Mouse (Mus musculus) layer of hippocampus, adult 8-10 months (tissue): Measurements from ENCODE around the gene Med26. TPM values are rescaled to one million over a fixed set of nuclear protein-coding genes. Genes with fewer than 3 reads are reported as not detected.

Source experiments
- DNase-seq, 2 experiments: peaks; one replicate each; pipeline ENCODE4 v3.0.0; 2022; ENCODE audit warnings: low spot score in 2 of 2
- microRNA-seq, 2 experiments: library from miRNA; unstranded; fragments of <30 nt; microRNA quantifications; one replicate each; pipeline ENCODE4 v1.2.0; 2022
- total RNA-seq, 4 experiments: library from RNA; stranded (reverse); gene quantifications; 2 replicates each; pipeline ENCODE4 v1.2.4; 2022

The Med26 gene
- total RNA-seq, 4 experiments from 2014 or later = 7.1 to 11.1 (median 9.2) TPM

- peak in 1 of 2 experiments; percentile 46 for DNase-seq
Measured at GRCm38 (mm10) chr8:72491680-72492621, 56.1 kb downstream of the Med26 start, which contains the start of gene Slc35e1. Slc35e1 (minus strand) TSS chr8:72492614.

GRCm38 (mm10) chr8:72491017-72491416 is 57.1 kb downstream of the Med26 start:
- no peak for DNase-seq

GRCm38 (mm10) chr8:72487014-72487413 is 61.1 kb downstream of the Med26 start:
- no peak for DNase-seq

GRCm38 (mm10) chr8:72485456-72486199 is 62.4 kb downstream of the Med26 start:
- no peak for DNase-seq

- peak; percentile 97 to 98 for DNase-seq
Measured at GRCm38 (mm10) chr8:72474826-72475546, 73.1 kb downstream of the Med26 start, which contains the start of gene Cherp. Cherp (minus strand) TSS chr8:72475226.

- DNase-seq = no peak
Measured at GRCm38 (mm10) chr8:72470684-72471083, 77.4 kb downstream of the Med26 start.

- no peak for DNase-seq
Measured at GRCm38 (mm10) chr8:72469984-72470383, 78.1 kb downstream of the Med26 start.

GRCm38 (mm10) chr8:72469243-72469642 is 78.8 kb downstream of the Med26 start:
- DNase-seq = no peak

GRCm38 (mm10) chr8:72464211-72464610 is 83.9 kb downstream of the Med26 start:
- DNase-seq = no peak

GRCm38 (mm10) chr8:72459881-72460533 is 88.1 kb downstream of the Med26 start:
- DNase-seq = no peak

GRCm38 (mm10) chr8:72458457-72458856 is 89.6 kb downstream of the Med26 start:
- no peak for DNase-seq

GRCm38 (mm10) chr8:72457806-72458205 is 90.3 kb downstream of the Med26 start:
- no peak for DNase-seq

- DNase-seq = no peak
Measured at GRCm38 (mm10) chr8:72455317-72455716, 92.8 kb downstream of the Med26 start.

GRCm38 (mm10) chr8:72453904-72454303 is 94.2 kb downstream of the Med26 start:
- no peak for DNase-seq

- no peak for DNase-seq
Measured at GRCm38 (mm10) chr8:72451516-72451915, 96.6 kb downstream of the Med26 start.

GRCm38 (mm10) chr8:72445071-72445470 is 103.0 kb downstream of the Med26 start:
- DNase-seq = no peak

Small RNAs within 50 kb of the gene (microRNA-seq; reads per million reads assigned to microRNA genes)
- gene Gm28019 (0 reads per million in 2 experiments), gene Mir7068 (2.2 to 4.5 reads per million in 2 experiments)

Other genes with a start within 250 kb of the Med26 start
- gene Gm10282, start 243.0 kb downstream of the Med26 start, total RNA-seq = 1 to 10 TPM; 3.8 to 7.8 (median 6.0) TPM
- 10 to 100 TPM in 3 of 4 experiments, 1 to 10 TPM in 1; 9.5 to 15.3 (median 12.7) TPM for gene Klf2, start 229.2 kb downstream of the Med26 start, total RNA-seq
- 10 to 100 TPM; 69.5 to 77.8 (median 72.1) TPM for gene Eps15l1, start 126.8 kb downstream of the Med26 start, total RNA-seq
- 1 to 10 TPM in 2 of 4 experiments, under 1 TPM in 1, not detected in 1; 0.83 to 1.2 (median 1.2) TPM for gene Calr3, start 104.4 kb downstream of the Med26 start, total RNA-seq
- gene 1700030K09Rik, start 104.4 kb downstream of the Med26 start, total RNA-seq = 10 to 100 TPM in 3 of 4 experiments, 1 to 10 TPM in 1; 9.6 to 14.3 (median 12.0) TPM
- gene Cherp, start 73.0 kb downstream of the Med26 start, total RNA-seq = 10 to 100 TPM; 69.3 to 97.6 (median 83.2) TPM
- gene Slc35e1, start 55.7 kb downstream of the Med26 start, total RNA-seq = 10 to 100 TPM; 42.8 to 55.5 (median 48.7) TPM
- gene Smim7, start 22.8 kb upstream of the Med26 start, total RNA-seq = 100 to 1,000 TPM; 102 to 116 (median 113) TPM
- gene Tmem38a, start 23.8 kb upstream of the Med26 start, total RNA-seq = 100 to 1,000 TPM in 3 of 4 experiments, 10 to 100 TPM in 1; 97.4 to 111 (median 103) TPM
- 10 to 100 TPM; 45.4 to 57.7 (median 50.6) TPM for gene Nwd1, start 98.4 kb upstream of the Med26 start, total RNA-seq
- 100 to 1,000 TPM; 172 to 190 (median 175) TPM for gene Sin3b, start 175.0 kb upstream of the Med26 start, total RNA-seq
- gene F2rl3, start 213.6 kb upstream of the Med26 start, total RNA-seq = under 1 TPM in 3 of 4 experiments, not detected in 1; 0.23 to 0.55 (median 0.43) TPM